Mouse (Mus musculus): Measurements from ENCODE around the gene Ren1.
A peak's percentile ranks its signal among the peaks of the same experiment; 100 is the strongest.

The Ren1 gene

GRCm38 (mm10) chr1:133397483-133398237 lies 47.4 kb downstream of the Ren1 start:
- peaks cover 2% of the 10 kb centered on the region; the same call in 1 of the 2 replicates for H3K36me3 ChIP-seq (ENCODE audit: insufficient read depth, low read length)
- peaks cover 91% of the 10 kb centered on the region for H3K4me1 ChIP-seq (replicated peaks; ENCODE audit: low read depth, low read length)
- H3K9me3 ChIP-seq (ENCODE audit: low read length), result no peaks in the 10 kb centered on the region
- TF ChIP-seq NANOG (IDR thresholded peaks at IDR 0.05; ENCODE audit: borderline replicate concordance, low read length) (peak; percentile 96), POU5F1 (IDR thresholded peaks at IDR 0.05; ENCODE audit: borderline replicate concordance, low read length) (peak; percentile 86), CTCF (conservative IDR thresholded peaks at IDR 0.05; ENCODE audit: low read length) (no peak)
- peaks cover 21% of the 10 kb centered on the region; the same call in 1 of the 2 replicates for H3K27me3 ChIP-seq (ENCODE audit: insufficient read depth, low read length)
- peak overlapping the region; percentile 69 for H3K4me3 ChIP-seq (replicated peaks; ENCODE audit: low read length)

- Histone ChIP-seq H3K4me1 (replicated peaks; ENCODE audit: low read depth, low read length) (peaks cover 76% of the 10 kb centered on the region), H3K9me3 (ENCODE audit: low read length) (no peaks in the 10 kb centered on the region), H3K4me3 (replicated peaks; ENCODE audit: low read length) (0 out of 2 replicates have a peak overlapping the region, but pooled peaks have one; percentile 23), H3K27me3 (ENCODE audit: insufficient read depth, low read length) (peaks cover 21% of the 10 kb centered on the region; the same call in 1 of the 2 replicates), H3K36me3 (ENCODE audit: insufficient read depth, low read length) (0 out of 2 replicates have a peak, but pooled peaks cover 1% of the 10 kb centered on the region)
- no peak for TF ChIP-seq NANOG (IDR thresholded peaks at IDR 0.05; ENCODE audit: borderline replicate concordance, low read length)
- TF ChIP-seq POU5F1 (IDR thresholded peaks at IDR 0.05; ENCODE audit: borderline replicate concordance, low read length), result no peak
- no peak for TF ChIP-seq CTCF (conservative IDR thresholded peaks at IDR 0.05; ENCODE audit: low read length)
These were observed 49.9 kb downstream of the Ren1 start for GRCm38 (mm10) chr1:133400014-133400725.

- Histone ChIP-seq H3K36me3 (ENCODE audit: insufficient read depth, low read length) (0 out of 2 replicates have a peak, but pooled peaks cover 11% of the 10 kb centered on the region), H3K4me1 (replicated peaks; ENCODE audit: low read depth, low read length) (peaks cover 65% of the 10 kb centered on the region), H3K27me3 (ENCODE audit: insufficient read depth, low read length) (peaks cover 20% of the 10 kb centered on the region; the same call in 1 of the 2 replicates), H3K4me3 (replicated peaks; ENCODE audit: low read length) (no peak overlapping the region), H3K9me3 (ENCODE audit: low read length) (peaks cover 6% of the 10 kb centered on the region; the same call in 1 of the 2 replicates)
- TF ChIP-seq CTCF (conservative IDR thresholded peaks at IDR 0.05; ENCODE audit: low read length), result no peak
- no peak for TF ChIP-seq NANOG (IDR thresholded peaks at IDR 0.05; ENCODE audit: borderline replicate concordance, low read length)
- no peak for TF ChIP-seq POU5F1 (IDR thresholded peaks at IDR 0.05; ENCODE audit: borderline replicate concordance, low read length)
These were observed 53.7 kb downstream of the Ren1 start for GRCm38 (mm10) chr1:133404005-133404404.

GRCm38 (mm10) chr1:133406614-133407013 lies 56.3 kb downstream of the Ren1 start:
- no peak overlapping the region for H3K4me3 ChIP-seq (replicated peaks; ENCODE audit: low read length)
- 0 out of 2 replicates have a peak, but pooled peaks cover 16% of the 10 kb centered on the region for H3K36me3 ChIP-seq (ENCODE audit: insufficient read depth, low read length)
- no peaks in the 10 kb centered on the region for H3K27me3 ChIP-seq (ENCODE audit: insufficient read depth, low read length)
- TF ChIP-seq NANOG (IDR thresholded peaks at IDR 0.05; ENCODE audit: borderline replicate concordance, low read length) (no peak), POU5F1 (IDR thresholded peaks at IDR 0.05; ENCODE audit: borderline replicate concordance, low read length) (no peak), CTCF (conservative IDR thresholded peaks at IDR 0.05; ENCODE audit: low read length) (no peak)
- H3K4me1 ChIP-seq (replicated peaks; ENCODE audit: low read depth, low read length), result peaks cover 69% of the 10 kb centered on the region
- H3K9me3 ChIP-seq (ENCODE audit: low read length), result peaks cover 6% of the 10 kb centered on the region; the same call in 1 of the 2 replicates

- TF ChIP-seq CTCF (conservative IDR thresholded peaks at IDR 0.05; ENCODE audit: low read length), result no peak
- no peak for TF ChIP-seq NANOG (IDR thresholded peaks at IDR 0.05; ENCODE audit: borderline replicate concordance, low read length)
- no peak for TF ChIP-seq POU5F1 (IDR thresholded peaks at IDR 0.05; ENCODE audit: borderline replicate concordance, low read length)
- H3K4me3 ChIP-seq (replicated peaks; ENCODE audit: low read length), result no peak overlapping the region
These were observed 57.1 kb downstream of the Ren1 start for GRCm38 (mm10) chr1:133407436-133407835.

GRCm38 (mm10) chr1:133408321-133408720 lies 58.0 kb downstream of the Ren1 start:
- Histone ChIP-seq H3K4me1 (replicated peaks; ENCODE audit: low read depth, low read length) (peaks cover 75% of the 10 kb centered on the region), H3K36me3 (ENCODE audit: insufficient read depth, low read length) (0 out of 2 replicates have a peak, but pooled peaks cover 16% of the 10 kb centered on the region), H3K9me3 (ENCODE audit: low read length) (peaks cover 6% of the 10 kb centered on the region; the same call in 1 of the 2 replicates), H3K4me3 (replicated peaks; ENCODE audit: low read length) (peak overlapping the region; percentile 43; the same call in 1 of the 2 replicates), H3K27me3 (ENCODE audit: insufficient read depth, low read length) (no peaks in the 10 kb centered on the region)
- TF ChIP-seq CTCF (conservative IDR thresholded peaks at IDR 0.05; ENCODE audit: low read length), result no peak
- TF ChIP-seq NANOG (IDR thresholded peaks at IDR 0.05; ENCODE audit: borderline replicate concordance, low read length), result no peak
- no peak for TF ChIP-seq POU5F1 (IDR thresholded peaks at IDR 0.05; ENCODE audit: borderline replicate concordance, low read length)

More at GRCm38 (mm10) chr1:133407436-133407835, 57.1 kb downstream of the Ren1 start:
- peaks cover 71% of the 10 kb centered on the region for H3K4me1 ChIP-seq (replicated peaks; ENCODE audit: low read depth, low read length)
- no peaks in the 10 kb centered on the region for H3K27me3 ChIP-seq (ENCODE audit: insufficient read depth, low read length)
- H3K9me3 ChIP-seq (ENCODE audit: low read length), result peaks cover 6% of the 10 kb centered on the region; the same call in 1 of the 2 replicates
- H3K36me3 ChIP-seq (ENCODE audit: insufficient read depth, low read length), result 0 out of 2 replicates have a peak, but pooled peaks cover 16% of the 10 kb centered on the region

GRCm38 (mm10) chr1:133408880-133409516 lies 58.7 kb downstream of the Ren1 start:
- Histone ChIP-seq H3K36me3 (ENCODE audit: insufficient read depth, low read length) (0 out of 2 replicates have a peak, but pooled peaks cover 16% of the 10 kb centered on the region), H3K4me3 (replicated peaks; ENCODE audit: low read length) (peak overlapping the region; percentile 43), H3K27me3 (ENCODE audit: insufficient read depth, low read length) (no peaks in the 10 kb centered on the region), H3K9me3 (ENCODE audit: low read length) (peaks cover 6% of the 10 kb centered on the region; the same call in 1 of the 2 replicates), H3K4me1 (replicated peaks; ENCODE audit: low read depth, low read length) (peaks cover 75% of the 10 kb centered on the region)
- TF ChIP-seq CTCF (conservative IDR thresholded peaks at IDR 0.05; ENCODE audit: low read length) (no peak), NANOG (IDR thresholded peaks at IDR 0.05; ENCODE audit: borderline replicate concordance, low read length) (no peak), POU5F1 (IDR thresholded peaks at IDR 0.05; ENCODE audit: borderline replicate concordance, low read length) (no peak)
